22 mouse cellular contexts compared by ENCODE assay signal in the genomic region with DNA sequence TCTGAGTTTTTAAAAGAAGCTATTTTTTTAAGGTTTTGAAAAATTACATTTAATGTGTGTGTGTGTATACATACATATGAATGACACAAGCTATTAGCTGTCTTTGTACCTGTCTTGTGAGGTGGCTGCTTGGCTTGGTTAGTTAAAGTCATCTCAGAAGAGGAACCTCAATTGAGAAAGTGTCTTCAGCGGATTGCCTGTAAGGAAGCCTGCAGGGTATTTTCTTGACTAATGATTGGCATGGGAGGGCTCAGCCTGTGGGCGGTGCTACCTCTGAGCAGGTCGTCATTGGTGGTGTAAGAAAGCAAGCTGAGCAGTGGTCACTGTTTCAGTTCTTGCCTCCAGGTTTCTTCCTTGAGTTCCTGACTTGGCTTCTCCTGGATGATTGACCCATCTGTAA. TPM values are rescaled to one million over a fixed set of nuclear protein-coding genes. Genes with fewer than 3 reads are reported as not detected.
DNase-seq lines count a peak whose midpoint lies in the region; ATAC-seq and TF ChIP-seq lines count a peak whose summit lies in the region.
"Had no signal": no experiment of that assay in that cellular context is flagged by ENCODE, and none has a peak within 500 bp of the region (broad histone marks: within the 10 kb centered on the region; RNA-seq: fewer than 3 reads in every experiment).

No protein-coding gene starts in this region.

- TF ChIP-seq CTCF in MEL (IDR thresholded peaks at IDR 0.05 in 2 of 3, conservative IDR thresholded peaks at IDR 0.05 in 1 of 3; ENCODE audit: control insufficient read depth in 1 of 3, insufficient read depth in 1 of 3, low read depth in 2 of 3, low read length in 3 of 3, poor library complexity in 1 of 3, severe bottlenecking in 1 of 3) = no peak
- no peak for TF ChIP-seq CTCF in stomach, postnatal 0 days (IDR thresholded peaks at IDR 0.05; ENCODE audit: low read depth)

- DNase-seq in liver (peak; percentile 16), MEL (ENCODE audit: low read depth, low spot score) (peak; percentile 64)
- peak; percentile 52 for DNase-seq in stomach, postnatal 0 days (ENCODE audit: low spot score)
- DNase-seq in lung, postnatal 25 days (ENCODE audit: low spot score) = no peak
- no peak for DNase-seq in adrenal gland, adult 8-10 months
- DNase-seq: adrenal gland, postnatal 14 days; B cell, adult 2 months; cerebellum, adult 18-20 months; cerebellum, adult 9-11 months; cerebellum, postnatal 36 days; gastrocnemius, adult 2 months; gastrocnemius, postnatal 25 days; heart, adult 18-20 months; heart, postnatal 10 days had no signal

- H3K4me1 ChIP-seq in liver, embryonic 12.5 days = peaks cover 21% of the 10 kb centered on the region
- H3K4me1 ChIP-seq in MEL (ENCODE audit: control insufficient read depth in 1 of 2, insufficient read depth in 2 of 2, low read length in 2 of 2) = peaks cover 20 to 39% of the 10 kb centered on the region in 2 experiments
- peaks cover 6% of the 10 kb centered on the region; the same call in 1 of the 2 replicates for H3K4me1 ChIP-seq in stomach, postnatal 0 days (replicated peaks; ENCODE audit: control insufficient read depth, insufficient read depth)

- no peak overlapping the region for H3K9ac ChIP-seq in liver, embryonic 12.5 days
- no peak overlapping the region for H3K9ac ChIP-seq in MEL (ENCODE audit: control insufficient read depth, low read depth, low read length, poor library complexity, severe bottlenecking)
- H3K9ac ChIP-seq in stomach, postnatal 0 days (ENCODE audit: low read length) = no peak overlapping the region
- H3K9ac ChIP-seq: forebrain, embryonic 13.5 days; hindbrain, embryonic 14.5 days had no signal

- ATAC-seq in liver, embryonic 12.5 days = no peak
- ATAC-seq in hematopoietic stem cell, adult 5-6 weeks (replicated peaks in 1 of 2; ENCODE audit: insufficient read depth in 1 of 2, low FRiP score in 2 of 2, low TSS enrichment in 1 of 2, low read depth in 1 of 2, poor library complexity in 2 of 2, severe bottlenecking in 2 of 2) = peak; percentile 22 to 48; a peak in 1 of 4 replicates
- ATAC-seq in stomach, postnatal 0 days (ENCODE audit: low FRiP score, low TSS enrichment) = peak; percentile 21; the same call in 1 of the 2 replicates
- ATAC-seq: forebrain, embryonic 13.5 days; intestine, embryonic 16.5 days had no signal

- H3K27me3 ChIP-seq in liver, embryonic 12.5 days (replicated peaks) = no peaks in the 10 kb centered on the region
- H3K27me3 ChIP-seq in MEL (ENCODE audit: control insufficient read depth in 1 of 2, insufficient read depth in 2 of 2, low read length in 2 of 2) = no peaks in the 10 kb centered on the region
- no peaks in the 10 kb centered on the region for H3K27me3 ChIP-seq in stomach, postnatal 0 days (ENCODE audit: control insufficient read depth, insufficient read depth, low read length)
- H3K27me3 ChIP-seq: forebrain, embryonic 13.5 days had no signal

- H3K36me3 ChIP-seq in liver, embryonic 12.5 days = no peaks in the 10 kb centered on the region
- H3K36me3 ChIP-seq in MEL (ENCODE audit: control insufficient read depth in 1 of 2, insufficient read depth in 2 of 2, low read length in 2 of 2) = peaks cover 0 to 50% of the 10 kb centered on the region in 2 experiments; a peak in 2 of 4 replicates
- no peaks in the 10 kb centered on the region for H3K36me3 ChIP-seq in stomach, postnatal 0 days (ENCODE audit: control insufficient read depth, insufficient read depth, low read length)
- H3K36me3 ChIP-seq: embryonic facial prominence, embryonic 10.5 days; heart, embryonic 10.5 days; hindbrain, embryonic 10.5 days had no signal

- peaks cover 2% of the 10 kb centered on the region; the same call in 1 of the 2 replicates for H3K79me2 ChIP-seq in MEL (ENCODE audit: control insufficient read depth, insufficient read depth, low read length, poor library complexity)

- H3K4me3 ChIP-seq in liver, embryonic 12.5 days = no peak overlapping the region
- no peak overlapping the region for H3K4me3 ChIP-seq in MEL (ENCODE audit: control insufficient read depth in 1 of 2, insufficient read depth in 1 of 2, low read depth in 2 of 2, low read length in 2 of 2)
- H3K4me3 ChIP-seq in stomach, postnatal 0 days (ENCODE audit: low read depth, low read length) = no peak overlapping the region
- H3K4me3 ChIP-seq: embryonic facial prominence, embryonic 10.5 days; forebrain, embryonic 13.5 days; gastrocnemius, adult 2 months; heart, embryonic 10.5 days; hindbrain, embryonic 10.5 days had no signal

- 30% methylated on average over 3 of the region's 3 CpGs for WGBS in liver, embryonic 12.5 days (ENCODE audit: insufficient replicate concordance)
- WGBS in stomach, postnatal 0 days = 67% methylated on average over 3 of the region's 3 CpGs

- no peak for TF ChIP-seq EP300 in MEL (IDR thresholded peaks at IDR 0.05; ENCODE audit: low read depth in 1 of 2, low read length in 2 of 2)
- no peak for TF ChIP-seq EP300 in stomach, postnatal 0 days (optimal IDR thresholded peaks at IDR 0.05)

- TF ChIP-seq RAD21 in MEL (IDR thresholded peaks at IDR 0.05; ENCODE audit: low read depth, low read length) = no peak

- TF ChIP-seq POLR2A in MEL (IDR thresholded peaks at IDR 0.05; ENCODE audit: control insufficient read depth in 1 of 2, insufficient read depth in 1 of 2, low read depth in 1 of 2, low read length in 2 of 2, poor library complexity in 1 of 2) = no peak

- no peak overlapping the region for H3K27ac ChIP-seq in liver, embryonic 12.5 days
- no peak overlapping the region for H3K27ac ChIP-seq in MEL (ENCODE audit: control insufficient read depth, low read depth, low read length)
- H3K27ac ChIP-seq in stomach, postnatal 0 days (replicated peaks) = no peak overlapping the region
- H3K27ac ChIP-seq: embryonic facial prominence, embryonic 10.5 days; forebrain, embryonic 13.5 days; gastrocnemius, adult 2 months; heart, embryonic 10.5 days; hindbrain, embryonic 10.5 days; hindbrain, embryonic 14.5 days had no signal

- no peak overlapping the region for H3K4me2 ChIP-seq in liver, embryonic 12.5 days
- H3K4me2 ChIP-seq in stomach, postnatal 0 days (replicated peaks; ENCODE audit: low read depth) = no peak overlapping the region
- H3K4me2 ChIP-seq: forebrain, embryonic 13.5 days; hindbrain, embryonic 14.5 days had no signal

- H3K9me3 ChIP-seq in liver, embryonic 12.5 days (replicated peaks) = no peaks in the 10 kb centered on the region
- H3K9me3 ChIP-seq in MEL (replicated peaks; ENCODE audit: insufficient read depth, low read length) = no peaks in the 10 kb centered on the region
- H3K9me3 ChIP-seq in stomach, postnatal 0 days (ENCODE audit: control insufficient read depth, low read length) = no peaks in the 10 kb centered on the region
- H3K9me3 ChIP-seq: embryonic facial prominence, embryonic 10.5 days; forebrain, embryonic 13.5 days; heart, embryonic 10.5 days; hindbrain, embryonic 10.5 days had no signal

TF ChIP-seq in MEL, 35 proteins besides CTCF, POLR2A, EP300 and RAD21:
- TF ChIP-seq GABPA (IDR thresholded peaks at IDR 0.05; ENCODE audit: low read depth, low read length) (no peak), MYC (IDR thresholded peaks at IDR 0.05; ENCODE audit: low read depth, low read length) (no peak), SIN3A (IDR thresholded peaks at IDR 0.05; ENCODE audit: low read length) (peak; percentile 19; the same call in 1 of the 2 replicates)

RNA-seq across cellular contexts. Expression of a gene that starts 12.7 kb away (rescaled TPM):
- polyA plus RNA-seq in liver, embryonic 12.5 days (2016; fragmentation: Nextera tagmentation; extraction: Ambion mirVana) = 3.6 and 4.6 TPM in 2 replicates
- 15.1 and 18.4 TPM in 2 replicates for total RNA-seq in MEL (2012; rRNA removed)
- polyA plus RNA-seq in MEL (2012; ENCODE audit: insufficient read depth in 1 of 2, insufficient read length in 2 of 2, low read depth in 1 of 2, low replicate concordance in 2 of 2, missing spikeins in 1 of 2) = 10 to 100 TPM; 15.5 to 43.6 TPM
- 1.1 and 1.6 TPM in 2 replicates for total RNA-seq in hematopoietic stem cell, adult 5-6 weeks (2017)
- polyA plus RNA-seq in stomach, postnatal 0 days (2015; fragmentation: Nextera tagmentation; extraction: Ambion mirVana) = 7.6 and 7.8 TPM in 2 replicates
- total RNA-seq in adrenal gland, adult 8-10 months (2022) = 10 to 100 TPM; 25.3 to 65.4 (median 41.0) TPM

Comparison
In these comparisons a context has a peak if more than half of its experiments do, and no peak if none do; other contexts are left out.
1. DNase-seq: peak in liver (single experiment), MEL (single experiment) and stomach, postnatal 0 days (single experiment); none in lung, postnatal 25 days (single experiment) and adrenal gland, adult 8-10 months (single experiment).